In the genomic region with DNA sequence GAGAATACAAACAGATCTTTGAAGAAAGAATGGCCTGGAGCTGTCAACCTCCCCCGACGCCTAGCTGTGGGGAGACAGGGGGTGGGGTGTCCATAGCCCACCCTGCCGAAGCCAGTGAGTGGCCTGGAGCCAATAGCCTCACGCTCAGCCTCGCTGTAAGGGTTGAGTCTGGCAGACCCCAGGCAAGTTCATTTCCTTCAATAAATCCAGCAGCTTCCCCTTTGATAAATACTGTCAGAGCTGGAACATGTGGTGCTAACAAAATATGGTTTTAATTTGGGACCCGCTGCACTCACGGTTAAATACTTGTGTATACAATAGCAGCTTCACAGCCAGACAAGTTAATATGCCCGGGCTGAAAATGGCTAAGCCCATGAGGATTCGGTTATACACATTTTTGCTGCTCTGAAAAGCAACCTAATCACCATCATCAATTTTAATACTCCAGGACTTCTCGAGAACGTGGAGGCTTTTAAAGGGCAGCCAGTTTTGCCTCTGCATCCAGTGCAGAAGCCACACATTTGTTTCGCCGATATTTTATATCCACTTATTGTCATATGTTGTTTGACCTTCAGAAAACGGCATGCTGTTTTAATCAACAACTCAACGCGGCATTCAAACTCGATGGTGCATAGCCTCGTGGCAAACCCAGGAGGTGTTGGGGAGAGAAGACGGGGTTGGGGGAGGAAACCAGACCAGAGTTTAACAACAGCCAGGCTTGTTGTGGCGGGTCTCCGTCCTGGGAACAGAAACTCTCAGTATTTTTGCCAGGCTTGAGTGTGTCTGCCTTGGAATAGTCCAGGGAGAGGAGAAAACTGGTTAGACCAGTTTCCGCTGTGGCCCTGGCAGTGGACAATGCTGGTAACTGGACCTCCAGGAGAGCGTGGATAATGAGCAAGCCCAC, we compare ENCODE assay signal across 9 mouse cellular contexts.
DNase-seq lines count a peak whose midpoint lies in the region; ATAC-seq and TF ChIP-seq lines count a peak whose summit lies in the region.
"Had no signal": no experiment of that assay in that cellular context is flagged by ENCODE, and none has a peak within 500 bp of the region (broad histone marks: within the 10 kb centered on the region; RNA-seq: fewer than 3 reads in every experiment).

No protein-coding gene starts in this region.

- H3K9me3 ChIP-seq in erythroblast, embryonic 14.5 days (ENCODE audit: control insufficient read depth, low read length): no peaks in the 10 kb centered on the region
- H3K9me3 ChIP-seq in heart, postnatal 0 days (replicated peaks; ENCODE audit: control insufficient read depth, low read length): no peaks in the 10 kb centered on the region
- no peaks in the 10 kb centered on the region for H3K9me3 ChIP-seq in midbrain, embryonic 10.5 days (replicated peaks)

- H3K36me3 ChIP-seq in erythroblast, embryonic 14.5 days (ENCODE audit: control insufficient read depth): no peaks in the 10 kb centered on the region
- no peaks in the 10 kb centered on the region for H3K36me3 ChIP-seq in heart, postnatal 0 days (replicated peaks; ENCODE audit: control insufficient read depth, insufficient read depth, low read length)
- no peaks in the 10 kb centered on the region for H3K36me3 ChIP-seq in midbrain, embryonic 10.5 days

- TF ChIP-seq CTCF in heart, postnatal 0 days (IDR thresholded peaks at IDR 0.05; ENCODE audit: low read depth): no peak

- peaks cover 16% of the 10 kb centered on the region for H3K4me1 ChIP-seq in erythroblast, embryonic 14.5 days (ENCODE audit: control insufficient read depth)
- H3K4me1 ChIP-seq in brown adipose tissue, adult 24 weeks (ENCODE audit: control insufficient read depth, insufficient read depth, insufficient read length, low read length): no peaks in the 10 kb centered on the region
- H3K4me1 ChIP-seq in heart, postnatal 0 days (ENCODE audit: control insufficient read depth, insufficient read depth): 0 out of 2 replicates have a peak, but pooled peaks cover 8% of the 10 kb centered on the region
- H3K4me1 ChIP-seq in midbrain, embryonic 10.5 days: peaks cover 26% of the 10 kb centered on the region

- peak overlapping the region; percentile 52 for H3K4me3 ChIP-seq in erythroblast, embryonic 14.5 days (replicated peaks)
- H3K4me3 ChIP-seq in brown adipose tissue, adult 24 weeks (ENCODE audit: insufficient read depth, low read depth, low read length): peak overlapping the region; percentile 45
- peak overlapping the region; percentile 41 for H3K4me3 ChIP-seq in heart, postnatal 0 days (ENCODE audit: low read depth, low read length)
- peak overlapping the region; percentile 52 for H3K4me3 ChIP-seq in midbrain, embryonic 10.5 days

- WGBS in heart, postnatal 0 days: 15% methylated on average over 23 of the region's 23 CpGs
- 9% methylated on average over 23 of the region's 23 CpGs for WGBS in large intestine, adult 2 months
- WGBS in midbrain, embryonic 10.5 days: 9% methylated on average over 23 of the region's 23 CpGs

- no peak for TF ChIP-seq EP300 in heart, postnatal 0 days (IDR thresholded peaks at IDR 0.05; ENCODE audit: low read depth)

- no peak overlapping the region for H3K27ac ChIP-seq in brown adipose tissue, adult 24 weeks (replicated peaks; ENCODE audit: low read depth, low read length)
- no peak overlapping the region for H3K27ac ChIP-seq in heart, postnatal 0 days (ENCODE audit: low read depth)
- peak overlapping the region; percentile 82 for H3K27ac ChIP-seq in midbrain, embryonic 10.5 days (replicated peaks)

- peak overlapping the region; percentile 68 for H3K4me2 ChIP-seq in heart, postnatal 0 days (ENCODE audit: low read depth, low read length)

- no peak for DNase-seq in heart, postnatal 0 days (ENCODE audit: low spot score)
- DNase-seq in large intestine, adult 2 months (ENCODE audit: low read depth, low spot score): peak; percentile 39
- peak; percentile 51 for DNase-seq in midbrain, embryonic 10.5 days (ENCODE audit: low spot score)
- peak; percentile 23 for DNase-seq in thymus, postnatal 0 days (ENCODE audit: low spot score)
- no peak for DNase-seq in right cerebral cortex, postnatal 4 days

- ATAC-seq in erythroblast, adult 5-6 weeks (replicated peaks; ENCODE audit: low FRiP score, poor library complexity, severe bottlenecking): no peak
- peak; percentile 20; the same call in 1 of the 2 replicates for ATAC-seq in heart, postnatal 0 days (ENCODE audit: insufficient read depth, low read depth)

- H3K9ac ChIP-seq in heart, postnatal 0 days (replicated peaks; ENCODE audit: low read depth, low read length): peak overlapping the region; percentile 43

- peaks cover 44% of the 10 kb centered on the region for H3K27me3 ChIP-seq in erythroblast, embryonic 14.5 days (ENCODE audit: control insufficient read depth)
- no peaks in the 10 kb centered on the region for H3K27me3 ChIP-seq in heart, postnatal 0 days (ENCODE audit: control insufficient read depth, insufficient read depth, low read length)
- H3K27me3 ChIP-seq in midbrain, embryonic 10.5 days (ENCODE audit: low read depth, poor library complexity, severe bottlenecking): peaks cover 15% of the 10 kb centered on the region
- H3K27me3 ChIP-seq: CH12.LX had no signal

Comparison
In these comparisons a context has a peak if more than half of its experiments do, and no peak if none do; other contexts are left out.
1. DNase-seq: peak in large intestine, adult 2 months (single experiment), midbrain, embryonic 10.5 days (single experiment) and thymus, postnatal 0 days (single experiment); none in heart, postnatal 0 days (single experiment) and right cerebral cortex, postnatal 4 days (single experiment).
2. Peak in every context shown above with its lines, with median percentiles within 50 percentile points of each other: H3K4me3 ChIP-seq.